Mouse (Mus musculus): Measurements from ENCODE around the gene Rhox2e.
"Not testable (repeated sequence)": the region's sequence is repeated elsewhere in the genome, so short reads cannot be mapped to it uniquely, and the experiment has no call there.

Rhox2e gene

GRCm38 (mm10) chrX:37530152-37530551, at the start of gene Rhox2e:
Gene Rhox2e (plus strand): TSS chrX:37530452.
- DNase-seq, result not testable (repeated sequence)

- not testable (repeated sequence) for DNase-seq
Observed at GRCm38 (mm10) chrX:37514059-37514458, 16.2 kb upstream of the Rhox2e start, which contains the start of gene Rhox4d. Gene Rhox4d (plus strand): TSS chrX:37514359.

GRCm38 (mm10) chrX:37541719-37542118, 11.5 kb downstream of the Rhox2e start, which contains the start of gene Rhox3e:
Gene Rhox3e (plus strand): TSS chrX:37542019.
- not testable (repeated sequence) for DNase-seq

- not testable (repeated sequence) for DNase-seq
Observed at GRCm38 (mm10) chrX:37557112-37557511, 26.9 kb downstream of the Rhox2e start, which contains the start of gene Rhox4e. Gene Rhox4e (plus strand): TSS chrX:37557412.

GRCm38 (mm10) chrX:37571105-37571504, 40.9 kb downstream of the Rhox2e start, which contains the start of gene Rhox2f:
Gene Rhox2f (plus strand): TSS chrX:37571405.
- not testable (repeated sequence) for DNase-seq

GRCm38 (mm10) chrX:37572638-37573037, 42.4 kb downstream of the Rhox2e start:
- DNase-seq, result not testable (repeated sequence)

- not testable (repeated sequence) for DNase-seq
Observed at GRCm38 (mm10) chrX:37580692-37581091, 50.4 kb downstream of the Rhox2e start, which contains the start of gene Rhox3f. Gene Rhox3f (plus strand): TSS chrX:37580992.
